Mouse (Mus musculus): Measurements from ENCODE around the gene Akr1c19. TPM values are rescaled to one million over a fixed set of nuclear protein-coding genes. Genes with fewer than 3 reads are reported as not detected.
"Not testable (repeated sequence)": the region's sequence is repeated elsewhere in the genome, so short reads cannot be mapped to it uniquely, and the experiment has no call there.

Gene Akr1c19
- polyA plus RNA-seq, 1 experiment from 2014 or later = 1.4 TPM

GRCm38 (mm10) chr13:4230841-4231623 lies 2.5 kb downstream of the Akr1c19 start:
- WGBS = 76% methylated on average over 8 of the region's 8 CpGs
- Histone ChIP-seq H3K4me1 (peaks cover 16% of the 10 kb centered on the region), H3K27ac (replicated peaks) (no peak overlapping the region), H3K9ac (no peak overlapping the region), H3K4me2 (no peak overlapping the region), H3K27me3 (replicated peaks) (no peaks in the 10 kb centered on the region), H3K4me3 (no peak overlapping the region), H3K9me3 (no peaks in the 10 kb centered on the region), H3K36me3 (no peaks in the 10 kb centered on the region)
- no peak for ATAC-seq (ENCODE audit: extremely low read depth, insufficient number of reproducible peaks, low FRiP score, low TSS enrichment)

GRCm38 (mm10) chr13:4233135-4233534 lies 4.6 kb downstream of the Akr1c19 start:
- H3K27me3 ChIP-seq (replicated peaks) = no peaks in the 10 kb centered on the region
- no peak overlapping the region for H3K4me2 ChIP-seq
- no peaks in the 10 kb centered on the region for H3K9me3 ChIP-seq
- no peak overlapping the region for H3K27ac ChIP-seq (replicated peaks)
- no peak overlapping the region for H3K4me3 ChIP-seq
- WGBS = 64% methylated on average over 1 of the region's 1 CpGs
- H3K9ac ChIP-seq = no peak overlapping the region
- no peak for ATAC-seq (ENCODE audit: extremely low read depth, insufficient number of reproducible peaks, low FRiP score, low TSS enrichment)
- H3K4me1 ChIP-seq = peaks cover 16% of the 10 kb centered on the region
- H3K36me3 ChIP-seq = no peaks in the 10 kb centered on the region

- Histone ChIP-seq H3K4me1 (peaks cover 16% of the 10 kb centered on the region), H3K27ac (replicated peaks) (no peak overlapping the region), H3K36me3 (no peaks in the 10 kb centered on the region), H3K27me3 (replicated peaks) (no peaks in the 10 kb centered on the region), H3K4me2 (no peak overlapping the region), H3K4me3 (no peak overlapping the region), H3K9me3 (no peaks in the 10 kb centered on the region), H3K9ac (no peak overlapping the region)
- no peak for ATAC-seq (ENCODE audit: extremely low read depth, insufficient number of reproducible peaks, low FRiP score, low TSS enrichment)
- WGBS = 61% methylated on average over 3 of the region's 3 CpGs
Measured at GRCm38 (mm10) chr13:4233536-4234172, 5.2 kb downstream of the Akr1c19 start.

GRCm38 (mm10) chr13:4244861-4245559 lies 16.5 kb downstream of the Akr1c19 start:
- Histone ChIP-seq H3K27ac (replicated peaks) (no peak overlapping the region), H3K36me3 (no peaks in the 10 kb centered on the region), H3K4me3 (peak overlapping the region; percentile 44), H3K27me3 (replicated peaks) (no peaks in the 10 kb centered on the region), H3K4me1 (no peaks in the 10 kb centered on the region), H3K9me3 (no peaks in the 10 kb centered on the region), H3K4me2 (peak overlapping the region; percentile 71), H3K9ac (peak overlapping the region; percentile 48)
- 3% methylated on average over 13 of the region's 13 CpGs for WGBS
- ATAC-seq (ENCODE audit: extremely low read depth, insufficient number of reproducible peaks, low FRiP score, low TSS enrichment) = no peak; the same call in 1 of the 2 replicates

GRCm38 (mm10) chr13:4249347-4249746 lies 20.8 kb downstream of the Akr1c19 start:
- Histone ChIP-seq H3K9me3 (no peaks in the 10 kb centered on the region), H3K27ac (replicated peaks) (no peak overlapping the region), H3K27me3 (replicated peaks) (no peaks in the 10 kb centered on the region), H3K9ac (no peak overlapping the region), H3K4me3 (no peak overlapping the region), H3K4me2 (no peak overlapping the region), H3K36me3 (no peaks in the 10 kb centered on the region), H3K4me1 (no peaks in the 10 kb centered on the region)
- ATAC-seq (ENCODE audit: extremely low read depth, insufficient number of reproducible peaks, low FRiP score, low TSS enrichment) = no peak
- 48% methylated on average over 3 of the region's 3 CpGs for WGBS

- H3K27me3 ChIP-seq (replicated peaks); H3K4me3 ChIP-seq; H3K4me2 ChIP-seq; H3K36me3 ChIP-seq; H3K9ac ChIP-seq; ATAC-seq (ENCODE audit: extremely low read depth, insufficient number of reproducible peaks, low FRiP score, low TSS enrichment); H3K27ac ChIP-seq (replicated peaks); H3K4me1 ChIP-seq; H3K9me3 ChIP-seq: not testable (repeated sequence)
Measured at GRCm38 (mm10) chr13:4256894-4257293, 28.4 kb downstream of the Akr1c19 start.

GRCm38 (mm10) chr13:4257349-4257748 lies 28.8 kb downstream of the Akr1c19 start:
- Histone ChIP-seq H3K4me2 (no peak overlapping the region), H3K36me3 (no peaks in the 10 kb centered on the region), H3K4me3 (no peak overlapping the region), H3K9ac (no peak overlapping the region), H3K9me3 (no peaks in the 10 kb centered on the region), H3K27ac (replicated peaks) (no peak overlapping the region), H3K27me3 (replicated peaks) (no peaks in the 10 kb centered on the region), H3K4me1 (no peaks in the 10 kb centered on the region)
- no peak for ATAC-seq (ENCODE audit: extremely low read depth, insufficient number of reproducible peaks, low FRiP score, low TSS enrichment)
- 79% methylated on average over 6 of the region's 6 CpGs for WGBS

- ATAC-seq (ENCODE audit: extremely low read depth, insufficient number of reproducible peaks, low FRiP score, low TSS enrichment) = no peak
- Histone ChIP-seq H3K27me3 (replicated peaks) (no peaks in the 10 kb centered on the region), H3K4me1 (no peaks in the 10 kb centered on the region), H3K9me3 (no peaks in the 10 kb centered on the region), H3K9ac (no peak overlapping the region), H3K36me3 (no peaks in the 10 kb centered on the region), H3K4me2 (no peak overlapping the region), H3K4me3 (no peak overlapping the region), H3K27ac (replicated peaks) (no peak overlapping the region)
- WGBS = 76% methylated on average over 3 of the region's 3 CpGs
Measured at GRCm38 (mm10) chr13:4264612-4265011, 36.1 kb downstream of the Akr1c19 start.

- WGBS = 85% methylated on average over 2 of the region's 2 CpGs
- no peak for ATAC-seq (ENCODE audit: extremely low read depth, insufficient number of reproducible peaks, low FRiP score, low TSS enrichment)
- no peak overlapping the region for H3K9ac ChIP-seq
- no peaks in the 10 kb centered on the region for H3K4me1 ChIP-seq
- no peak overlapping the region for H3K27ac ChIP-seq (replicated peaks)
- H3K4me2 ChIP-seq = no peak overlapping the region
- H3K36me3 ChIP-seq = no peaks in the 10 kb centered on the region
- H3K27me3 ChIP-seq (replicated peaks) = no peaks in the 10 kb centered on the region
- no peak overlapping the region for H3K4me3 ChIP-seq
- H3K9me3 ChIP-seq = no peaks in the 10 kb centered on the region
Measured at GRCm38 (mm10) chr13:4265047-4265446, 36.5 kb downstream of the Akr1c19 start.

- not testable (repeated sequence) for H3K27me3 ChIP-seq (replicated peaks); H3K4me2 ChIP-seq; H3K27ac ChIP-seq (replicated peaks); ATAC-seq (ENCODE audit: extremely low read depth, insufficient number of reproducible peaks, low FRiP score, low TSS enrichment); H3K4me3 ChIP-seq; H3K4me1 ChIP-seq; H3K9me3 ChIP-seq; H3K9ac ChIP-seq; H3K36me3 ChIP-seq
- 74% methylated on average over 2 of the region's 2 CpGs for WGBS
Measured at GRCm38 (mm10) chr13:4265455-4265854, 37.0 kb downstream of the Akr1c19 start.

GRCm38 (mm10) chr13:4270860-4271259 lies 42.4 kb downstream of the Akr1c19 start:
- H3K27ac ChIP-seq (replicated peaks) = no peak overlapping the region
- no peaks in the 10 kb centered on the region for H3K36me3 ChIP-seq
- no peak overlapping the region for H3K4me2 ChIP-seq
- no peaks in the 10 kb centered on the region for H3K9me3 ChIP-seq
- no peak for ATAC-seq (ENCODE audit: extremely low read depth, insufficient number of reproducible peaks, low FRiP score, low TSS enrichment)
- H3K4me3 ChIP-seq = no peak overlapping the region
- H3K9ac ChIP-seq = no peak overlapping the region
- no peaks in the 10 kb centered on the region for H3K4me1 ChIP-seq
- no peaks in the 10 kb centered on the region for H3K27me3 ChIP-seq (replicated peaks)

Data from heart, embryonic 13.5 days (tissue).